Mouse (Mus musculus): ENCODE data around the gene Tmem30c.

DNA sequence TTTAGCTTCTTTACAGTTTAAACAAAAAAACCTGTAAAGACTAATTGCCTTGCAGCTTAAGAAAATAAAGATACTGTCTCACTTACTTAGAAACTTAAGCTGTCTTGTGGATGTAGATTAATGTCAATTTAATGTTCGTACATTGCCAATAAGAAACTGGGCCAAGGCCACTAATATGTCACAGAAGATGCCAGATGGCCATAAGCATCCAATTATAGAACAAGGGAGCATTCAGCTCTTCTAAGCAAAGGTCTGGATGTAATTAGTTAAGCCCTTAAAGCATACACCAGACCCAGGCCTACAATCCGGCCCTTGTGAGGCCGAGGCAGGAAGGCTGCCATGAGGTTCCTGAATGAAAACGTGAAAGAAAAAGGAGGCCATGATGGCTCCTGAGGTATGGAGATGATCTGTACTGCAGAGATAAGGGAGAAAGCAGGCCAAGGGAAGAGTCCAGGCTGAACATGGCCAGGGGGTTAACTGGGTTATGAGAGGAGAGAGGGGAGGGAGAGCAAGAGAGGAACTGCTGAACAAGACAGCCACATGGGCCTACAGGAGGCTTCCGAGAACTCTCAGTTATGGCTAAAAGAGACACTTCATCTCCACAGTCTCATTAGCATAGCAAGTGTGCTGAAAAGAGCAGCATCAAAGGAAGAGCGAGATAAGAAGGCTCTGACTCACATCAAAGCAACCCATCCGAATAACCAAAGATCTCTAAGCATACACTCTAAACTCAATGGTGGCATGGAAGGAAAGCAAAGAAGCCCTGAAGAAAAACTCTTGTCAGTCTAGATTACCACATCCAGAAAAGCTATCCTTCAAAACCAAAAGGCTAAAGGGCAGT lies 26.8 kb upstream of the Tmem30c start:
- TF ChIP-seq POLR2A (IDR thresholded peaks at IDR 0.05; ENCODE audit: borderline replicate concordance, low read depth, low read length), result no peak
- TF ChIP-seq CTCF (IDR thresholded peaks at IDR 0.05; ENCODE audit: low read depth, low read length), result no peak
